Mouse (Mus musculus): ENCODE data around the gene Selenbp1. TPM values are rescaled to one million over a fixed set of nuclear protein-coding genes. Genes with fewer than 3 reads are reported as not detected.

Gene Selenbp1
- polyA plus RNA-seq, 1 experiment from 2014 or later: 124 TPM

- Histone ChIP-seq H3K4me3 (ENCODE audit: low read length) (no peak overlapping the region), H3K27ac (ENCODE audit: low read length) (no peak overlapping the region), H3K36me3 (ENCODE audit: control insufficient read depth, insufficient read depth) (peaks cover 17% of the 10 kb centered on the region), H3K4me2 (ENCODE audit: low read depth, low read length) (no peak overlapping the region), H3K27me3 (ENCODE audit: control insufficient read depth, insufficient read depth, low read length) (no peaks in the 10 kb centered on the region), H3K9ac (ENCODE audit: low read length) (no peak overlapping the region), H3K9me3 (replicated peaks; ENCODE audit: control insufficient read depth, low read length) (no peaks in the 10 kb centered on the region), H3K4me1 (ENCODE audit: control insufficient read depth, insufficient read depth, low read length) (peaks cover 43% of the 10 kb centered on the region)
- 92% methylated on average over 2 of the region's 2 CpGs for WGBS
- no peak for ATAC-seq (replicated peaks; ENCODE audit: extremely low read depth, insufficient read depth, low FRiP score)
Measured at GRCm38 (mm10) chr3:94985513-94985912, 52.7 kb downstream of the Selenbp1 start.

- Histone ChIP-seq H3K36me3 (ENCODE audit: control insufficient read depth, insufficient read depth) (peaks cover 17% of the 10 kb centered on the region), H3K4me1 (ENCODE audit: control insufficient read depth, insufficient read depth, low read length) (peaks cover 43% of the 10 kb centered on the region), H3K27me3 (ENCODE audit: control insufficient read depth, insufficient read depth, low read length) (no peaks in the 10 kb centered on the region), H3K9me3 (replicated peaks; ENCODE audit: control insufficient read depth, low read length) (no peaks in the 10 kb centered on the region), H3K9ac (ENCODE audit: low read length) (no peak overlapping the region), H3K4me2 (ENCODE audit: low read depth, low read length) (no peak overlapping the region), H3K27ac (ENCODE audit: low read length) (peak overlapping the region; percentile 38), H3K4me3 (ENCODE audit: low read length) (no peak overlapping the region)
- ATAC-seq (replicated peaks; ENCODE audit: extremely low read depth, insufficient read depth, low FRiP score): peak; percentile 86
Measured at GRCm38 (mm10) chr3:94987578-94987977, 54.7 kb downstream of the Selenbp1 start.

- Histone ChIP-seq H3K27ac (ENCODE audit: low read length) (0 out of 2 replicates have a peak overlapping the region, but pooled peaks have one; percentile 35), H3K36me3 (ENCODE audit: control insufficient read depth, insufficient read depth) (peaks cover 21% of the 10 kb centered on the region), H3K9ac (ENCODE audit: low read length) (no peak overlapping the region), H3K4me2 (ENCODE audit: low read depth, low read length) (peak overlapping the region; percentile 17; the same call in 1 of the 2 replicates), H3K4me1 (ENCODE audit: control insufficient read depth, insufficient read depth, low read length) (peaks cover 43% of the 10 kb centered on the region), H3K9me3 (replicated peaks; ENCODE audit: control insufficient read depth, low read length) (no peaks in the 10 kb centered on the region), H3K27me3 (ENCODE audit: control insufficient read depth, insufficient read depth, low read length) (no peaks in the 10 kb centered on the region), H3K4me3 (ENCODE audit: low read length) (no peak overlapping the region)
- 18% methylated on average over 9 of the region's 9 CpGs for WGBS
- ATAC-seq (replicated peaks; ENCODE audit: extremely low read depth, insufficient read depth, low FRiP score): peak; percentile 14; the same call in 1 of the 2 replicates
Measured at GRCm38 (mm10) chr3:94989159-94989761, 56.4 kb downstream of the Selenbp1 start.

Other genes with a start within 250 kb of the Selenbp1 start
- 4.0 and 4.3 TPM in 2 replicates for gene Selenbp2, start 239.5 kb upstream of the Selenbp1 start, polyA plus RNA-seq (2015; fragmentation: Nextera tagmentation; extraction: Ambion mirVana)
- gene Cgn, start 146.6 kb upstream of the Selenbp1 start, polyA plus RNA-seq (2015; fragmentation: Nextera tagmentation; extraction: Ambion mirVana): 2.7 and 4.4 TPM in 2 replicates
- 8.9 and 9.5 TPM in 2 replicates for gene Pogz, start 95.5 kb upstream of the Selenbp1 start, polyA plus RNA-seq (2015; fragmentation: Nextera tagmentation; extraction: Ambion mirVana)
- gene Psmb4, start 46.1 kb upstream of the Selenbp1 start, polyA plus RNA-seq (2015; fragmentation: Nextera tagmentation; extraction: Ambion mirVana): 279 and 299 TPM in 2 replicates
- 4.0 and 4.7 TPM in 2 replicates for gene Rfx5, start 21.0 kb downstream of the Selenbp1 start, polyA plus RNA-seq (2015; fragmentation: Nextera tagmentation; extraction: Ambion mirVana)
- 15.1 and 20.1 TPM in 2 replicates for gene Pi4kb, start 41.7 kb downstream of the Selenbp1 start, polyA plus RNA-seq (2015; fragmentation: Nextera tagmentation; extraction: Ambion mirVana)
- 16.4 and 16.9 TPM in 2 replicates for gene Zfp687, start 82.4 kb downstream of the Selenbp1 start, polyA plus RNA-seq (2015; fragmentation: Nextera tagmentation; extraction: Ambion mirVana)
- 201 and 223 TPM in 2 replicates for gene Psmd4, start 109.6 kb downstream of the Selenbp1 start, polyA plus RNA-seq (2015; fragmentation: Nextera tagmentation; extraction: Ambion mirVana)
- gene Pip5k1a, start 173.9 kb downstream of the Selenbp1 start, polyA plus RNA-seq (2015; fragmentation: Nextera tagmentation; extraction: Ambion mirVana): 17.6 and 17.9 TPM in 2 replicates
- gene Vps72, start 178.0 kb downstream of the Selenbp1 start, polyA plus RNA-seq (2015; fragmentation: Nextera tagmentation; extraction: Ambion mirVana): 92.5 and 96.6 TPM in 2 replicates
- 1.9 TPM in 2 replicates for gene Tmod4, start 191.4 kb downstream of the Selenbp1 start, polyA plus RNA-seq (2015; fragmentation: Nextera tagmentation; extraction: Ambion mirVana)
- 54.1 and 59.2 TPM in 2 replicates for gene Scnm1, start 201.0 kb downstream of the Selenbp1 start, polyA plus RNA-seq (2015; fragmentation: Nextera tagmentation; extraction: Ambion mirVana)
- 9.7 and 11.3 TPM in 2 replicates for gene Lysmd1, start 201.0 kb downstream of the Selenbp1 start, polyA plus RNA-seq (2015; fragmentation: Nextera tagmentation; extraction: Ambion mirVana)
- 3.9 and 4.4 TPM in 2 replicates for gene Tnfaip8l2, start 209.3 kb downstream of the Selenbp1 start, polyA plus RNA-seq (2015; fragmentation: Nextera tagmentation; extraction: Ambion mirVana)
- 1.5 and 2.7 TPM in 2 replicates for gene Sema6c, start 227.4 kb downstream of the Selenbp1 start, polyA plus RNA-seq (2015; fragmentation: Nextera tagmentation; extraction: Ambion mirVana)